Mouse (Mus musculus): ENCODE measurements at regions not wholly inside any gene's neighbourhood (a gene's known extent, or its start where the extent isn't known, plus 50 kb on each side); places are given as distances from the start of the nearest gene placed in this dataset.

DNA sequence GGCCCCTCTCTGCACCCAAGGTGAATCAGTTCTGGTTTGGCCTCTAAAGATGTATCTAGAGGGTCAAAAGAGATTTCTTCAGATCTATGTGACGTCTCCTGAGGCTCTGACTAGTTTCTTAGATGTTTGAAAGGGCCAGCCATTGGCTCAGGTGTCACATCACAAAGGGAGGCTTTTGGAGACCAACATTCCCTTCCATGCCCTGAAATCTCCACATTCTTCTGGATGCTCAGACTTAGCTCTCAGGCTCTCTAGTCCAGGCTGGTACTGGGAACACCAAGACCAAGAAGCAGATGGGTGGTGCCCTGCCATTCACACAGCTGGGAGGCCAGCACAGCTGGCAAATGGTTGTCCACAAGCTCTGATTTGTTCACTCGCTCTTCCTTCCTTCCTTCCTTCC lies 142.4 kb upstream of the Tbca start:
- no peak for TF ChIP-seq CTCF (IDR thresholded peaks at IDR 0.05)
- TF ChIP-seq EP300 (IDR thresholded peaks at IDR 0.05), result no peak
